Mouse (Mus musculus) liver, embryonic 16.5 days (tissue): ENCODE data around the gene Rpl3. TPM values are rescaled to one million over a fixed set of nuclear protein-coding genes. Genes with fewer than 3 reads are reported as not detected.

ENCODE experiments used
- ATAC-seq: fragments of 200-750 bp; cut with Nextera tagmentation; 2 replicates; pipeline ENCODE4 v1.8.0; 2017; ENCODE audit warnings: low read depth, mild to moderate bottlenecking, moderate number of reproducible peaks, moderate library complexity
- H3K27ac ChIP-seq: fragments of 300-500 bp; sonication (generic); 2 replicates; pipeline ENCODE4 v1.5.1; 2014; ENCODE audit warnings: mild to moderate bottlenecking, low read length
- H3K27me3 ChIP-seq: fragments of 300-500 bp; sonication (generic); 2 replicates; pipeline ENCODE4 v1.6.1; 2014; ENCODE audit warnings: low read depth, low read length, mixed read lengths; ENCODE audit not compliant: control insufficient read depth, insufficient read depth
- H3K36me3 ChIP-seq: fragments of 300-500 bp; sonication (generic); 2 replicates; pipeline ENCODE4 v1.6.1; 2014; ENCODE audit warnings: mild to moderate bottlenecking; ENCODE audit not compliant: control insufficient read depth, insufficient read depth
- H3K4me1 ChIP-seq: fragments of 300-500 bp; sonication (generic); 2 replicates; pipeline ENCODE4 v1.6.1; 2014; ENCODE audit warnings: low read depth, low read length, mixed read lengths; ENCODE audit not compliant: control insufficient read depth
- H3K4me2 ChIP-seq: fragments of 300-500 bp; sonication (generic); 2 replicates; pipeline ENCODE4 v1.6.1; 2014; ENCODE audit warnings: low read depth, low read length, mixed read lengths
- H3K4me3 ChIP-seq: fragments of 300-500 bp; sonication (generic); 2 replicates; pipeline ENCODE4 v1.5.1; 2014; ENCODE audit warnings: low read depth, mild to moderate bottlenecking, low read length
- H3K9ac ChIP-seq: fragments of 300-500 bp; sonication (generic); 2 replicates; pipeline ENCODE4 v1.6.1; 2014; ENCODE audit warnings: low read depth, low read length
- H3K9me3 ChIP-seq: fragments of 300-500 bp; sonication (generic); replicated peaks from 2 replicates; pipeline ENCODE4 v1.6.1; 2016; ENCODE audit warnings: low read length; ENCODE audit not compliant: control insufficient read depth
- WGBS: fragments of 180-500 bp; shearing (Covaris S2); extraction: QIAGEN DNeasy Blood & Tissue Kit; methylation state at CpG from one replicate; pipeline ENCODE4 v1.1.7; 2014; ENCODE audit not compliant: insufficient replicate concordance; 5-methylcytosine and 5-hydroxymethylcytosine counted together
- polyA plus RNA-seq: library from polyadenylated mRNA; unstranded; fragments of >200 nt; fragmentation: Nextera tagmentation; extraction: Ambion mirVana; gene quantifications from 2 replicates; pipeline ENCODE4 v1.2.1, GENCODE M21; 2015

Gene Rpl3
- polyA plus RNA-seq, 1 experiment from 2014 or later, result 481 TPM

GRCm38 (mm10) chr15:80059606-80060005 is 32.1 kb downstream of the Rpl3 start:
- no peak overlapping the region for H3K27ac ChIP-seq
- 57% methylated on average over 7 of the region's 7 CpGs for WGBS
- H3K4me3 ChIP-seq, result no peak overlapping the region
- ATAC-seq, result peak; percentile 53; the same call in 1 of the 2 replicates
- no peaks in the 10 kb centered on the region for H3K27me3 ChIP-seq
- H3K9ac ChIP-seq, result no peak overlapping the region
- no peaks in the 10 kb centered on the region for H3K36me3 ChIP-seq
- H3K4me1 ChIP-seq, result no peaks in the 10 kb centered on the region; the same call in 1 of the 2 replicates
- H3K4me2 ChIP-seq, result peak overlapping the region; percentile 20; the same call in 1 of the 2 replicates
- no peaks in the 10 kb centered on the region for H3K9me3 ChIP-seq

GRCm38 (mm10) chr15:80058151-80058550 is 33.5 kb downstream of the Rpl3 start:
- H3K4me2 ChIP-seq, result no peak overlapping the region
- no peaks in the 10 kb centered on the region for H3K9me3 ChIP-seq
- 72% methylated on average over 7 of the region's 7 CpGs for WGBS
- H3K36me3 ChIP-seq, result no peaks in the 10 kb centered on the region
- no peak overlapping the region for H3K27ac ChIP-seq
- H3K27me3 ChIP-seq, result no peaks in the 10 kb centered on the region
- ATAC-seq, result no peak
- no peak overlapping the region for H3K4me3 ChIP-seq
- H3K9ac ChIP-seq, result no peak overlapping the region
- H3K4me1 ChIP-seq, result peaks cover 7% of the 10 kb centered on the region

GRCm38 (mm10) chr15:80054034-80054710 is 37.5 kb downstream of the Rpl3 start:
- Histone ChIP-seq H3K36me3 (no peaks in the 10 kb centered on the region), H3K27me3 (no peaks in the 10 kb centered on the region), H3K9ac (no peak overlapping the region), H3K4me3 (no peak overlapping the region), H3K4me1 (peaks cover 7% of the 10 kb centered on the region), H3K4me2 (no peak overlapping the region), H3K9me3 (no peaks in the 10 kb centered on the region), H3K27ac (no peak overlapping the region)
- 46% methylated on average over 7 of the region's 7 CpGs for WGBS
- peak; percentile 69 for ATAC-seq

- peaks cover 7% of the 10 kb centered on the region for H3K4me1 ChIP-seq
- no peak overlapping the region for H3K4me3 ChIP-seq
- H3K27ac ChIP-seq, result no peak overlapping the region
- no peak for ATAC-seq
- H3K36me3 ChIP-seq, result no peaks in the 10 kb centered on the region
- WGBS, result 58% methylated on average over 8 of the region's 8 CpGs
- no peak overlapping the region for H3K9ac ChIP-seq
- no peak overlapping the region for H3K4me2 ChIP-seq
- H3K9me3 ChIP-seq, result no peaks in the 10 kb centered on the region
- H3K27me3 ChIP-seq, result no peaks in the 10 kb centered on the region
Measured at GRCm38 (mm10) chr15:80053381-80054033, 38.2 kb downstream of the Rpl3 start.

GRCm38 (mm10) chr15:80051782-80052181 is 39.9 kb downstream of the Rpl3 start:
- no peak overlapping the region for H3K4me3 ChIP-seq
- H3K27me3 ChIP-seq, result no peaks in the 10 kb centered on the region
- H3K9ac ChIP-seq, result no peak overlapping the region
- H3K4me2 ChIP-seq, result no peak overlapping the region
- H3K9me3 ChIP-seq, result no peaks in the 10 kb centered on the region
- ATAC-seq, result no peak
- H3K27ac ChIP-seq, result no peak overlapping the region
- no peaks in the 10 kb centered on the region for H3K36me3 ChIP-seq
- WGBS, result 42% methylated on average over 9 of the region's 9 CpGs
- peaks cover 11% of the 10 kb centered on the region for H3K4me1 ChIP-seq

GRCm38 (mm10) chr15:80051092-80051761 is 40.4 kb downstream of the Rpl3 start:
- no peak overlapping the region for H3K27ac ChIP-seq
- H3K4me3 ChIP-seq, result no peak overlapping the region
- H3K27me3 ChIP-seq, result no peaks in the 10 kb centered on the region
- no peak overlapping the region for H3K9ac ChIP-seq
- WGBS, result 65% methylated on average over 19 of the region's 19 CpGs
- H3K9me3 ChIP-seq, result no peaks in the 10 kb centered on the region
- H3K4me2 ChIP-seq, result no peak overlapping the region
- peaks cover 11% of the 10 kb centered on the region for H3K4me1 ChIP-seq
- no peaks in the 10 kb centered on the region for H3K36me3 ChIP-seq
- ATAC-seq, result no peak

- Histone ChIP-seq H3K27ac (no peak overlapping the region), H3K4me1 (peaks cover 11% of the 10 kb centered on the region), H3K9ac (no peak overlapping the region), H3K36me3 (no peaks in the 10 kb centered on the region), H3K27me3 (no peaks in the 10 kb centered on the region), H3K9me3 (no peaks in the 10 kb centered on the region), H3K4me3 (no peak overlapping the region), H3K4me2 (no peak overlapping the region)
- ATAC-seq, result no peak
- WGBS, result 48% methylated on average over 4 of the region's 4 CpGs
Measured at GRCm38 (mm10) chr15:80050093-80050492, 41.6 kb downstream of the Rpl3 start.

- H3K4me2 ChIP-seq, result no peak overlapping the region
- no peaks in the 10 kb centered on the region for H3K9me3 ChIP-seq
- no peak overlapping the region for H3K9ac ChIP-seq
- no peaks in the 10 kb centered on the region for H3K36me3 ChIP-seq
- H3K27me3 ChIP-seq, result no peaks in the 10 kb centered on the region
- H3K27ac ChIP-seq, result no peak overlapping the region
- ATAC-seq, result no peak
- peaks cover 4% of the 10 kb centered on the region; the same call in 1 of the 2 replicates for H3K4me1 ChIP-seq
- WGBS, result 14% methylated on average over 5 of the region's 5 CpGs
- no peak overlapping the region for H3K4me3 ChIP-seq
Measured at GRCm38 (mm10) chr15:80047973-80048372, 43.7 kb downstream of the Rpl3 start.

- 51% methylated on average over 2 of the region's 2 CpGs for WGBS
- H3K36me3 ChIP-seq, result no peaks in the 10 kb centered on the region
- no peak for ATAC-seq
Measured at GRCm38 (mm10) chr15:80047242-80047641, 44.4 kb downstream of the Rpl3 start.

More at GRCm38 (mm10) chr15:80047242-80047641, 44.4 kb downstream of the Rpl3 start:
- peaks cover 4% of the 10 kb centered on the region; the same call in 1 of the 2 replicates for H3K4me1 ChIP-seq
- H3K27ac ChIP-seq, result no peak overlapping the region
- H3K4me2 ChIP-seq, result no peak overlapping the region
- H3K9ac ChIP-seq, result no peak overlapping the region
- no peaks in the 10 kb centered on the region for H3K27me3 ChIP-seq
- H3K4me3 ChIP-seq, result no peak overlapping the region
- no peaks in the 10 kb centered on the region for H3K9me3 ChIP-seq
